Mouse (Mus musculus): Measurements from ENCODE around the gene Gm14419.
"Not testable (repeated sequence)": the region's sequence is repeated elsewhere in the genome, so short reads cannot be mapped to it uniquely, and the experiment has no call there.

Gene Gm14419

DNA sequence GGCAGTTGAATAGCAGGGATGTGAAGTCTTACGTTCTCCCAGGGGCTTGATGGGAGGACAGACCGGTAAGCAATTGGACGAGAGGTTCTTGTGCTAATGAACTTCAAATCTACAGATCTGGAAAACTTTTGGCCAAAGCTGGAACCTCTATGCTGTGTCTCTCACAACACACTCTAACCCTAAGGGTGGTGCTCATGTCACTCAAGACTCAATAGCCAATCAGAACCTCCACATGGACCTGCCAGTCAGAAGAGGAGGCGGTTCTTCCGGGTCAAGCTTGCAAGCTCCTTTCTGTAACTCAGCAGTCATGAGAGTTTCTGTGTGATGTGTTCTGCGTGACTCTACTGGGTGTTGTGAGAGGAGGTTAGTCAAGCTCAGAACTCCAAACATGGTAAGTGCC, at the start of gene Gm14419:
Gene Gm14419 (plus strand): TSS at position 301 of the 400 bp plus-strand sequence.
- DNase-seq (ENCODE audit: low read depth, low spot score) = not testable (repeated sequence)

Measured in telencephalon, adult 2 months (tissue).